Mouse (Mus musculus) urinary bladder, postnatal 4 days (tissue): ENCODE measurements around the gene Cyp4f15.
"Not testable (repeated sequence)": the region's sequence is repeated elsewhere in the genome, so short reads cannot be mapped to it uniquely, and the experiment has no call there.

Experiments used
- DNase-seq, 2 experiments: peaks; one replicate each; pipeline ENCODE4 v3.0.0; 2021 to 2022; ENCODE audit warnings: low spot score in 2 of 2

The Cyp4f15 gene

DNA sequence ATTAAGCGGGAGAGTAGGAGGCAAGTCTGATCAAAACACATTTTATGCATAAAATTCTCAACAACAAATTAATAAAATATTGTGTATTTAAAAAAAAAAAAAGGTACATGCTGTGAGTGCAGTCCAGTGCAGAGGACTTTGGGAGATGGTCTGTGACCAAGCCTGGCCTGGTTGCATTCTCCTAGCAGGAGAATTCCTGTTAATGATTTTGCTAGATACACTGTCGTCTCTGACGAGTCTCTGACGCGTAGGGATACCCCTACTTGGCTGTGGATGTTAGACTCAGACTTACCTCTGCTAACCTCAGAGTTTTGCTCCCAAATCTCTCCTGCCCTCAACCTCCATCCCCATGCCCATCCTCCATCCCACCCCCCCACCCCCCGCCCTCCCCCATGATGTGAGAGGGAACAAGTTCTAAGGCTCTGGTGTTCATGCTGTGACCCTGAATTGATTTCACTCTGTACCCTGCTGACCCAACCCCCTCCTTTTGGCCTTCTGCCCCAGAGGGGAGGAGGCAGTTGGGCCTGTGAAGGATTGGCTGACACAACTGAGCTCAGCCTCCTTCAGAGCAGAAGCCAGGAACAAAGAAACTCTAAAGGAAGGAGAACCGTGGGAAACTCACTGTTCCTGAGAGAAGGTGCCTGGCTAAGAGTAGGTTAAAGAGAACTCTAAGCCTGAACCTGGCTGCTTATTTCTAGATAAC lies at the start of gene Cyp4f15:
Cyp4f15 (plus strand) TSS at position 580 of the 703 bp plus-strand sequence.
- DNase-seq: no peak

DNA sequence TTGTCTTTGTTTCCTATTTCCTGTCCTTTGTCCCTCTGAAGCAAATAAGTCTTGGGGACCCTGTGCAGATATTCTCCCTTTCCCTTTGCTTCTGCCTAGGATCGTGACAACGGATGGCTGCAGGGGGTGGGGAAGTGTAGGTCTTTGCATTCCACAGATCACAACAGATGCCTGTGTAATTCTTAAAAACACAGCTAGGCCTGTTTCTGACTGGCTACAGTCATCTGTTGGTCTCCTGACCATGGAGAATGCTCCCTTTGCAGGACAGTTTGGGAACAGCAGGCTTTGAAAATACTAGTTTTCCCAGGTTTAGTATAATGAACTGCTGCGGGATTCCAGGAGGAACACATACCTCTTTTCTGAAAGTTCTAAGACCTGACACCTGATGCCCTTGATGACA lies 49.1 kb upstream of the Cyp4f15 start:
- no peak for DNase-seq

DNA sequence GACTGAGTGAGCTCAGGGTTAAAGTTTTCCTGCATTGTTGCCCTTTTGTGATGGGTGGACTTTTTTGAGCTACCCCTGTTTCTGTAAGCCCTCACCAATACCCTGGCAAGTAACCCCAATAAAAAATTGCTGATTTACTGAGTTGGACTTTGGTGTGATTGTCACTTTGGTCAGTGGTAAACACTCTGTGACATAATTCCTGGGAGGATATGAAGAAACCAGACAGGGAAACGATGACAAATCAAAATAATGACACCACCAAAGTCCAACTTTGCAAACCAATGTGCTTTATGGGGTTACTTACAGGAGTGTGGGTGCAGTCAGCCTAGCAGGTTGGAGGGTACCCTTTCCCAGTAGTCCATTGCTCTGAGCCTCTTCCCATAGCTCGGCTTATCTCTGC lies 48.3 kb upstream of the Cyp4f15 start:
- DNase-seq: no peak

DNA sequence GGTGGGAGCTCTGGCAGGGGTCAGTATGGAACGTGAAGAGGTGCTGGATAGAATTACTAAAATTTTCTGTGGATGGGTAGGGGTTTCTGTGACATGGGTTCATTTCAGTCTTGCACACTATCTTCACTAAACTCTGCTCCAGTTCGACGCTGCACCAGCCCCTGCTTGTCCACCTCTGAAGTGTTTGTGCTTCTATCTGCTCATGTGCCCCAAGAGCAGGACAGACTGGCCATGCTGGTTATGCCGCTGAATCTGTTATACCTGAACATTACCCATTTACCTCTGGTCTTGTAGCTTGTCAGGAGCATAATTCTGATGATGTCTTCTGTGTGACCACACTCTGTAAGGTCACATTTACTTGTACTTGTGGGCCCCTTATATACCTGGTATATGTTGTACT lies 38.8 kb upstream of the Cyp4f15 start:
- DNase-seq: no peak

DNA sequence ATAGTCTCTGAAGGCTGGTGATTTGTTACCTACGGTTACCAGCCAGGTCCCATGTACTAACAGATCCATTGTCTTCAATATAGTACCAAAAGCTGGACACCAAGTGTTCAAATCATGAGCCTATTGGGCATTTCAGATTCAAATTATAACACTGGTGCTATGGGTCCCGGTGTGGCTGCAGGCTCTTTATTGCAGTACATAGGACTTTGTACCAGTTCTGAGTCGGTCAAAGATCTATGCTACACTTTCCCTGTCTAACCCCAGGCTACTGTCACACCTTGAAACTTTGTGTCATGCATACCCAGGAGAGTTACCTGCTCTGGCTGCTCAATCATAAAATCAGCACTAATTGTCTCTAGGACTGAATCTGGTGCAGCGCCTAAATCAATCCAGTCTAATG lies 31.6 kb upstream of the Cyp4f15 start:
- no peak for DNase-seq

DNA sequence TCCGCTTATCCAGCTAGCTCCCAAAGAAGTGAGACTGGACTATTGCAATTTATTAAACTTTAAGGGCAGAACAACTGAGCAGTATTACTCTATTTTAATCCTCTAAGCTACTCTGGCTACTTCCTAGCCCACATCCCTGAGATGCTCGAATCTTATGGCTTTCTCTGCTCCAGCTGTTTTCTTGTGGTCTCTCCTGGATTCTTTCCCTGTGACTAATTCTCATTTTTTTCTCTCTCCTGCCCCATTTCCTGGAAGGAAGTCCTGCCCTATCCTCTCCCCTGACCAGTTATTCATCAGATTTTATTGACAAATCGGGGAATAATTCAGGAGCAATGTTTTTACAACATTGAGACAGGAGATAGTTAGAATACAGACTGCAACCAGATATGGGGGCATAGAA lies 28.4 kb upstream of the Cyp4f15 start:
- DNase-seq: no peak

DNA sequence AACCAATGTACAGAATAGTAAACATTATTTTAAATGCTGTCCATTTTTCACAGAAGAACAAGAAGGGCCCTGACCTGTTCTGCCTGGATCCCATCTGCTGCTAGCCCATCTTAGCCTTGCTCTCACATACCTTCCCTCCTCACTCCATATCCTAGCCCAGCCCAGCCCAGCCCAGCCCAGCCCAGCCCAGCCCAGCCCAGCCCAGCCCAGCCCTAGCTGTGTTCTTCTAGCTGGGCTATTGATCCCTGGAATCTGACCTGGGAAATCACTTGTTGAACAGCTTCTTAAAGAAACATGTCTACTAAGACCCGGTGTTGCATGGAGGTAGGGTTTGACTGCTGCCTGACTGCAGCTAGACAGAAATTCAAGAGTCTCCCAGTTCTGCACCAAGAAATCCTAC lies 27.2 kb upstream of the Cyp4f15 start:
- DNase-seq: no peak

DNA sequence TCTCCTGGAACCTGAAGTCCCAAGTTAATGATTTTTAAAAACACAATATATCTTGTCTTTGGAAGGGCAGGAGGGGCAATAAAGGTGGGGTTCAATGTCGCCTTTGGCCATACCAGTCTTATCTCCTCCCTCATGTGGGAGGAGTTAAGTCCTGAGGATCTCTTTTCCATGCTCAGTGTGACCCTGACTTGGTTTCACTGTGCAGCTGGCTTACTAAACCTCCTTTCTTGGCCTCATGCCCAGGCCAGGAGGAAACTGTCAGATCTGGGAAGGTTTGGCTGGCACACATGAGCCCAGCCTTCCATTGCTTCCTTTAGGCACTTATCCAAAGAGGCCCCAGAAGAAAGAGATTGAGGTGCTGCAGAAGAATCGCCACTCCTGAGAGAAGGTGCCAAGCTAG lies 26.7 kb upstream of the Cyp4f15 start, which contains the start of gene Cyp4f40:
Cyp4f40 (plus strand) TSS at position 189 of the 400 bp plus-strand sequence.
- no peak for DNase-seq

DNA sequence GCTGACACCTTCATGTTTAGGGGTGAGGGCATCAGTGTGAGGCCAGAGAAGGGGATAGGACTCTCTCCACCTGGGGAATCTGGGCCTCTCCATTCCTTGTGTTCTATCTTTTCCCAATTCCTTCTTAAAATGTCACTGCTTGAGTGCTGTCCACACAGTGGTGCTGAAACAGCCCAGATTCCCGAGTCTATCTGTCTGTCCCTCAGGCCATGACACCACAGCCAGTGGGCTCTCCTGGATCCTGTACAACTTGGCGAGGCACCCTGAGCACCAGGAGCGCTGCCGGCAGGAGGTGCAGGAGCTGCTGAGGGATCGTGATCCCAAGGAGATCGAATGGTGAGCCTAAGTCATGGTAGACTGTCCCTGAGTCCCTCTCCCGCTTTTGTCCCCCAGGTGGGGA lies 11.5 kb upstream of the Cyp4f15 start:
- DNase-seq: no peak

DNA sequence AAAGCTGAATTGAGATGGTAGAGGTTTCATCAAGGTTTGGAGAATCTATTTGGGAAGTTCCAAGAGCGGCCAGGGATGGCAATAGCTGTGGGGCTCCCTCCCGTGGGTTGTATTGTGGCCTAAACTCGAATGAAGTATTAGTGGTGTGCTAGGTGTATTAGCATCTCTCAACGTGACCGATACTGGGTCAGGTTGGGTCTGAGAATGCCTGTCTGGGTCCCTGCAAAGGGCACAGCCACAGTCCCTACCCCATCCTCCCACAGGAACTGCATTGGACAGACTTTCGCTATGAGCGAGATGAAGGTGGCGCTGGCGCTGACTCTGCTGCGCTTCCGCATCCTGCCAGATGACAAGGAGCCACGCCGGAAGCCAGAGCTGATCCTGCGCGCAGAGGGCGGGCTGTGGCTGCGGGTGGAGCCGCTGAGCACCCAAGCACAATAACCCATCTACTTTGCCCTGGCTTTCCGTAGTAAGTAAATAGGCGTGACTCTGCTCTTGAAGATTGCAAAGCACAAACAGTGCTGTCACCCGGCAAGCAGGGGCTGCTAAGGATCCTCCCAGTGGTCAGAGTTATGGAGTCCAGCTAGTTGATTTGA lies 9.3 kb upstream of the Cyp4f15 start:
- no peak for DNase-seq

DNA sequence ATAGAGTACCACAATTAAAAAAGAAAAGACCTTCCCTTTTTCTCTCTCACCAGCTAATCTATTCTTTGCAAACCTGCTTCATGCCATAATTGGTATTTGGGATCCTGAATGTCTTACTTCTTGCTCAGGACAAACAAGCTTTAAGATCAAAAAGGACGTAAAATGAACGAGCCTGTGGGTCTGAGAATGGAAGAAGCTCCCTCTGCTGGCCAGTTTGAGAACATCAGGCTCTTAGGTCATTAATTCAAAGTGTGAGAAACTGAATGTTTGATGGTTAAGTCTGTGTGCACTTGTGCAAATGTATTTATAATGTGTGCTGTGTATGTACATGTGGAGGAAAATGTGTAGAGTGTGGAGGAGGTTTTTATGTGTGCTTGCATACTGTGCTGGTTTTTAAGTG lies 5.0 kb upstream of the Cyp4f15 start:
- no peak for DNase-seq

DNA sequence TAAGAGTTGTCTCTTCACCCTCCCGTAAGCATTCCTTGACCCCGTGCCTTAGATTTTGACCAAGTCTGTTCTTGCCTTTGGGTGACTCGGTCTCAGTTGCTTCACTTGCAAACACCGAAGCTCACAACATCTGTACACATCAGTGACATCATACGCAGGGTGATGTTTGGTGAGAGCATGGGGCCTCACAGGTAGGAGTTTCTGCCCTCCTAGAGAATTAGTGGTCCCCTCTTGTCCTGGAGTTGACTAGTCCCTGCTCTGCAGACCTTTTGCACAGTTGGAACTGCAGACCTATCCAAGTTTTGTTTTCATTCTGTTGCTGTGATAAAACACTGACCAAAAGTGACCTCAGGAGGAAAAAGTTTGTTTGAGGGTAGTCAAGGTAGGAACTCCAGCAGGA lies 1.3 kb downstream of the Cyp4f15 start:
- DNase-seq: no peak

DNA sequence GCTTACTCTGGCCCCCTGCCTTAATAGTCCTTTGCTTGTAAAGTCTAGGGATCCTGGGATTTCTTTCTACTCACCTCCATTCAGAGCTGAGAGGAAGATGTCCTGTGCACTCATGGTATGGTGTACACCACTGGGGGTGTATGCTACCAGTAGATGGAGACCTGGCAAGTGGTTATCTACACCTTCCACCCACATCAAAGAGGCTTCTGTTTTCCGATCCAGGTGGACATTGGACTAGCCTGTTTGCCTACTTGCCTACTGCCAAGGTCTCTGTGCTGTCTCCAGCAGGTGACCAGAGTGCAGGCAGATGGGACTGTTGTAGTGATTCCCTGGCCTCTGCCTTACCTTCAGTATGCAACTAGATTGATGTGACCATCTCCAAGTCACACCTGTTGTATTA lies 5.5 kb downstream of the Cyp4f15 start:
- no peak for DNase-seq

DNA sequence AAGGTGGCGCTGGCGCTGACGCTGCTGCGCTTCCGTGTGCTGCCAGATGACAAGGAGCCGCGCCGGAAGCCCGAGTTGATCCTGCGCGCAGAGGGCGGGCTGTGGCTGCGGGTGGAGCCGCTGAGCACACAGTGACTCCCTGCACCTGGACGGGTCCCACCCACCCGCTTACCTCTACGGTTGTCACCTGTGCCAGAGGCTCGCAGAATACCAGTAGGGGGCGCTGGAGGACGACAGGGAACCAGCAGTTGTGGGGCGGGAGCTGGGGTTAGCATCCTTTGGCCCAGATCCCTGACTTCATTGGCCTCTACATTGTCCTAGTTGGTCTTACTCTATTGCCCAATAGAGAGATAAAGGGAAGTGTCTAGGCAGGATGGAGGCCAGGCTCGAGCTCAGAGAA lies 17.4 kb downstream of the Cyp4f15 start:
- peak; percentile 19 to 63 for DNase-seq

DNA sequence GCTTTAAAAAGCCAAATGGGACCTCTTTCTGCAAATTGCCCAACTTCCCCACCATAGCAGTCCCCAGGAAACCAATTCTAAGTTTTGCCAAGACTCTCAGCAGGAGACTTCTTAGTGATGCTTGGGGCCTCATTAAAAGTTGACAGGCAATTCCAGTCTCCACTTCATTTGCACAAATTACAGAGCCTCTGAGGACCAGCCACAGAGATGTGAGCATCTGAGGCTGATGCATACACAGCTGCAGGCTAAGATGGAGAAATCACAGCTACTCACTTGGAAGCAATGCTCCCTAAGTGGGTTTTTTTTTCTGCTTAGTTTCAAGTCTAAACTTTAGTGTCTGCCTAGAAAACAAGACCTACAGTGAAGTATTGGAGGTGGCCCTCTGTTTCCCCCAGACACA lies 25.1 kb downstream of the Cyp4f15 start:
- not testable (repeated sequence) for DNase-seq

DNA sequence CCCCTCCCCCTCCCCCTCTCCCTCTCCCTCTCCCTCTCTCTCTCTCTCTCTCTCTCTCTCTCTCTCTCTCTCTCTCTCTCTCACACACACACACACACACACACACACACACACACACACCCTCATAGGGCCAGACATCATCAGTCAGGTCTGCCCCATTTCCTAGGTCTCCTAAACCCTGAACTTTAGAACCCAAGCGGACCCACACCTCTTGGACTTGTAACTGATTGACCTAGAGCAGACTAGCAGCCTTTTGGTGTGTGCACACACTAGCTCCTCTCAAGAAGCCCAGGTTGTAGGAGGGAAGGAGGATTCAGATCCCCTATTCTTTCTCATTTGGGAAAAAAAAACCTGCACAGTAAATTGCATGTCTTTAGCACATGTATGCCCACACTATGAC lies 36.7 kb downstream of the Cyp4f15 start:
- not testable (repeated sequence) for DNase-seq

DNA sequence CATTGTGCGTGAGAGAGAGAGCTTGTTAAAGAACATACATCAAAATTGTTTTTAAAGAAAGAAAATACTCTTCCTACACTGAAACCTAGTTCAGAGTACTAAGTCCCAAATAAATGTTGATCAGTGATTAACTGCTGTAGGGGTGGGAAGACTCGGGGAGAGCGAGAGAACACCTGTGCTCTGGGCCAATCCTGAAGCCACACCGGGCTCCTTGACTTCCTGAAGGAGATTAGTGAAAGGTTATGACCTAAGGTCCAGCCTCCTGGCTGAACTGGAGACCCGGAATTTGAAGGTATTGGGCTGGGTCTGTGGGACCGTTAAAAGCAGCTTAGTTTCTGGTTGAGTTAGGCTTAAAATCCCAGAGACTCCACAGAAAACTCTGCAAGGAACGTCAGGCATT lies 37.3 kb downstream of the Cyp4f15 start:
- no peak for DNase-seq

DNA sequence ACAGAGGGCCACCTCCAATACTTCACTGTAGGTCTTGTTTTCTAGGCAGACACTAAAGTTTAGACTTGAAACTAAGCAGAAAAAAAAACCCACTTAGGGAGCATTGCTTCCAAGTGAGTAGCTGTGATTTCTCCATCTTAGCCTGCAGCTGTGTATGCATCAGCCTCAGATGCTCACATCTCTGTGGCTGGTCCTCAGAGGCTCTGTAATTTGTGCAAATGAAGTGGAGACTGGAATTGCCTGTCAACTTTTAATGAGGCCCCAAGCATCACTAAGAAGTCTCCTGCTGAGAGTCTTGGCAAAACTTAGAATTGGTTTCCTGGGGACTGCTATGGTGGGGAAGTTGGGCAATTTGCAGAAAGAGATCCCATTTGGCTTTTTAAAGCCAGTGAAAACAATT lies 40.9 kb downstream of the Cyp4f15 start:
- not testable (repeated sequence) for DNase-seq

DNA sequence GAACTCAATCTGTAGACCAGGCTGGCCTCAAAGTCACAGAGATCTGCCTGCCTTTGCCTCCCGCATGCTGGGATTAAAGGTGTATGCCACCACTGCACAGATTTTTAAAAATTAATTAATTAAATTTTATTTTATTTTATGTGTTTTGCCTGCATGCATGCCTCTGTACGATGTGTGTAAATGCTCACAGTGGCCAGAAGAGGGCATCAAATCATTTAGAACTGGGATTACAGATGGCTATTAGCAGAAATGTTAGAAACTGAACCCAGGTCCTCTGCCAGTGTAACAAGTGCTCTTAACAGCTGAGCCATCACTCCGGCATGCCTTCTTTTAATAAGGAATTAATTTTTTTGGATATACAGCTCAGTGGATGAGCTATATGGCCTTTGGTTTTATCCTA lies 43.6 kb downstream of the Cyp4f15 start:
- no peak for DNase-seq

DNA sequence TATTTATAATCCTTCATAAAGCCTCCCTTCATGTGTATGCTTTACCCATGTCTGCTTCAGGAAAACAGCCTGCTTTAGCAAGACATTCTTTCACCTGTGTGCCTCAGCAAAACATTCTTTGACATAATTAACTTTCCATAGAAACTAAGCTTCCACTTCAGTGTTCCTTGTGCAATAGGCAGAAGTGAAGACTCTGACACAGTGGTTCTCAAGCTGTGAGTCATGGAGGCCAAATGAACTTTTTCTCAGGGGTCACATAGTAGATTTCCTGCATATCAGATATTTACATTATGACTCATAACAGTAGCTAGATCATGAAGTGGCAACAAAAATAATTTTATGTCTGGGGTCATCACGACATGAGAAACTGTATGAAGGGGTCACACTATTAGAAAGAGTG lies 53.0 kb downstream of the Cyp4f15 start:
- DNase-seq: no peak

DNA sequence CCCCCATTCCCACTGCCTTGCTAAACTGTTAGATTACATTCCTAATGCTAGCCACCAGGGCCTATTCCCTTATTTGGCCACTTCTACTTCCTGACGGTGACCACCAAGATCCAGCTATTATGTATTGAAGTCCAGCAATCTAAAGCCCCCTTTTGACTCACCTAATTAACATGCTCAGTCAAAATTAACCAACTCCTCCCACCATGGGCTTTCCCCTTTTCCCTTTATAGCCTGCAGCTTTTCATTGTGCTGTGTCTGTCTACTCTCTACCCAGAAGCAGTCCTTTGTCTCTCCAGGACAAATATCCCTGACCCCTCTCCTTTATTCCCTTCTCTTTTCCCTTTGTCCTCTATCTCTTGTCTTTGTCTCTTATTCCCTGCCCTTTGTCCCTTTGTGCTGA lies 55.6 kb downstream of the Cyp4f15 start:
- no peak for DNase-seq

DNA sequence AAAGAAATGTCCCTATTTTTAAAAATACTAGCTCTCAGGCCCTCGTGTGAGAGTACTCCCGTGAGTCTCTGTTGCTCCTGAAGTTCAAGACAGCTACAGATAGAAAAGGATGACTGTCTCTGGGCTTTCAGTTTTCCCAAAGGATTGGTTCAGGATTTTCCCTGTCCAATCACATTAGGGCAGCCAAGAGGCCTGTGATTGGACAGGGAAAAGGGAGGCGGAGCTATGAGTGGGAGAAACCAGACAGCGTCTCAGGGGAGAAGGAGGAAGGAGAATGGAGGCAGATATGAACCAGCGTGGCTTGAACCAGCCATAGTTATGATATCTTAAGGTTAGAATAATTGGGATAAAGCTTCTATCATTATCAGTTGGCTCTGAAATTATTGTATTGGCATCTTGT lies 65.2 kb downstream of the Cyp4f15 start:
- DNase-seq: no peak
